Mouse (Mus musculus): ENCODE measurements around the gene Plcd3. TPM values are rescaled to one million over a fixed set of nuclear protein-coding genes. Genes with fewer than 3 reads are reported as not detected.

Gene Plcd3
- total RNA-seq, 2 experiments from 2014 or later, result not detected

DNA sequence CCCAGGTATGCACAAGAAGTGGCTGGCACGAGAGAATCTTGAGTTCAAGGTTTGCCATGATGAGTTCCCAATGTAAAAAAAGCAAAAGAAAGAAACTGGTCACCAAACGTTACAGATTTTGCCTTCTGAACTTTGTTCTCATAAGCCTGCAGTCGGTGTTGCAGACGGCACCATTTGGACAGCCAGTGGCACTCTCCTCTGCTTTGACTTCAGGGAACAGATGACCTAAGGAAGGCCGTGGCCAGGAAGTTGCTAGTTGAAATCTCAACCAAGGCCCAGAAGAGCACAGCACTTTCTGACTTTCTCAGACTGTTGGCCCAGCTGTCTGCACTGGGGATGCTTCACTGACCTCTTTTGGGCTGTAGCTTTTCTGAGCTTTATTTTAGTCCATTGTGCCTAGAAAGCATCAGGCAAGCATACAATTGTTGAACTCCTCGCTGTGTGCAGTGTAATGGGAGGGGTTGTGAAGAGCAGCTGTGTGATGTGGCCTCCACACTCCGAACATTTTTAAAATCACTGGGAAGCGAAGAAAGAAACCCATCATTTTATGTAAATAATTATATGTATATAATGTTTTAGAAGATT is 64.5 kb downstream of the Plcd3 start:
- ATAC-seq (replicated peaks; ENCODE audit: low FRiP score, low TSS enrichment, poor library complexity, severe bottlenecking), result no peak

DNA sequence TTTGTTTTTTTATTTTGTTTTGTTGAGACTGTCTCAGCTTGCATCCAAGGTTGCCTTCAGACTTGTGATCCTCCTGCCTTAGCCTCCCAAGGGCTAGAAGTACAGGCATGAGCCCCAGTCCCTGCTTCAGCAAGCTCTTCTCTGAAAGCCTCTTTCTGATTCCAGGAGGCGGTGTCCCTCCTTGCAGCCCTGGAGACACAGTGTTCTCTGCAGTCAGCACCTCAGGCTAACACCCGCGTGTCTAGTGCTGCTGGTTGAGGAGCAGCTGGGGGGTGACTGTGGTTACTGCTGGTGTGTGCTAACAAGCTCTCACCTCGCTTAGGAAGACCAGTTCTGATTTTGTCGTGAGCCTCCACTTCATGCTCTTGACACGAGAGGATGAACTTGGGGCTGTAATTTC is 66.5 kb downstream of the Plcd3 start:
- ATAC-seq (replicated peaks; ENCODE audit: low FRiP score, low TSS enrichment, poor library complexity, severe bottlenecking), result no peak

DNA sequence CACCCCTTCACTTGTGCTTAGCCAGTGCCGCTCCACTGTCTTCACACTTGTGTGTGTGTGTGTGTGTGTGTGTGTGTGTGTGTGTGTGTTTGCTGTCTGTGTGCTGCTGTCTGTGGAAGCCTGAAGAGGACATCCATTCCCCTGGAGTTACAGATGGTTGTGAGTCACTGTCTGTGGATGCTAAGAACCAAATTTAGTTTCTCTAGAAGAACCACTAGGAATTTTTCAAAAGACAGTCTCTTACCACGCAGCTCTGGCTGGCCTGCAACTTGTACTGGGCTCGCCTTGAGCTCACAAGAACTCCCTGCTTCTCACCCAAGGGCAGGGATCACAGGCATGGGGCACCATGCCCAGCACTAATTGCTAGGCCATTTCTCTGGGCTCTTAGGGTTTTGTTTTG is 68.4 kb downstream of the Plcd3 start:
- no peak for ATAC-seq (replicated peaks; ENCODE audit: low FRiP score, low TSS enrichment, poor library complexity, severe bottlenecking)

DNA sequence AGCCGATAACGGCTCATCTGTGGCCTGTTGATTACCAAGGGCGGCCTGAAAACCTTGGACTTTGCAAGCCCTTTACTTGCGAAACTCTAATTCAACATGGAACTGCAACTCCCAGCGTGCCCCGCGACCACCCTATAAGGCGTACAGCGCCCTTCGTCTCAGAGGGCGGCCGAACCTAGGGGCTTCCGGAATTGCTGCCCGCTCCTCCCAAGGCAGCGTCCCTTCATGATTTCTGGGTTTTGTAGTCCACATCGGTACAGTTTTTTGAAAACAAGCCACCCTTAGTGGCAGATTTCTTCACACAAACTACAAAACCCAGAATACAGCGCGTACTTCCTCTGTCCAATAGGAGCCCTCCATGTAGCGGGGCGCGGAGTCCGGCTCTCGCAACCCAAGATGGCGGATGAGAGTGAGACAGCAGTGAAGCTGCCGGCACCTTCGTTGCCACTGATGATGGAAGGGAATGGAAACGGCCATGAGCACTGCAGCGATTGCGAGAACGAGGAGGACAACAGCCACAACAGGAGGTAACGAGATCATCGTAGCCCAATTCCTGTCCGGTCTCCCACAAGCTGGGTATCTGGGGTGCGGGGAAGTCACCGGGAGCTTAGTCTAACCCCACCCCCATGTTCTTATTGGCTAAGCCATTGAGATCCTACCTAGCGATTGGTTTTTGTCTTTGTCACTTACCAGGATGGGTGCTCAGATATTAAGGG is 73.1 kb downstream of the Plcd3 start, which contains the start of the genes Nmt1 and Dcakd:
Gene Nmt1, plus strand, starts transcription at position 15 of the 716 bp plus-strand sequence.
Gene Dcakd, minus strand, starts transcription at position 158 of the 716 bp plus-strand sequence.
- peak; percentile 97 for ATAC-seq (replicated peaks; ENCODE audit: low FRiP score, low TSS enrichment, poor library complexity, severe bottlenecking)

DNA sequence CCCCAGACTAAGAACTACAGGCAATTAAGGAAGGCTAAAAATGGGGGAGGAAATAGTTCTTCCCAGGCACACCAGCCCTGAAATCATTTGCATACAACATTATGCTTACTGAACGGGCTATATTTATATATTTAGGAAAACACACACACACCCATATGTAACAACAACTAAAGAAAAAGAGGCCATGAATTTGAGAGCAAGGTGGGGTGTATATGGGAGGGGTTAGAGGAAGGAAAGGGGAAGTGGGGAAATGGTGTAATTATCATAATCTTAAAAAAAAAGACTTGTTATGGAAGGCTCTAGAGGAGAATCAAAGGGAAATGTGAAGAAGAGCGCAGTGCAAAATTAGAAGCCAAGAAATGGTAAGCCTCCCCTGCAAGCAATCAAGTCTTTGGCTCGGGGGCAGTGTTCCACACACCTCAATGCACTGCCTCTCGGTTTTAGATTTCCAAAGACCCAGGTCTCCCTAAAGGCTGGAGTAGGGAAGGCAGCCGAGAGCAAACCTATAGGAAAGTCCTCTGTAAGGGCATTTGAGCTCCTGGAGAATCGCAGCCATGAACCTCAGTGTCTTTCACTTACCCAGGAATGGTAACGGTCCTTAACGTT is 73.8 kb downstream of the Plcd3 start:
- ATAC-seq (replicated peaks; ENCODE audit: low FRiP score, low TSS enrichment, poor library complexity, severe bottlenecking), result no peak

DNA sequence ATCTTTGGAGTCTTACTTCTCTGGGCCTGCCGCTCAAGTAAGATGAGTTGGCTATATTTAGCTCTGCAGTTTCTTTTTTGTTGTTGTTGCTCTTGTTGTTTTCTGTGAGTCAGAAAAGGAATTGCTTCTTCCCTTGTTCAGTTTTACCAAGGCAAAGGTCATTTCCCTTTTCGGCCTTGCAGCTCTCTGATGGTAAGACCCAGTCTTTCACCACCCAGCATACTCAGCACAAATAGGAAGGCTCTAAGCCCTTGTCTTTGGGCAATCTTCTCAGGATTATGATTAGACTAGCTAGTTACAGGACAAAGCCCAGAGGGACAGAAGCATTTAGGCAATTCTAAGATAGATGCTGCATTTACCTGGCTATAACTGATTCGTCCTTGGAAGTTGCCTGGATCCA is 74.6 kb downstream of the Plcd3 start:
- no peak for ATAC-seq (replicated peaks; ENCODE audit: low FRiP score, low TSS enrichment, poor library complexity, severe bottlenecking)

DNA sequence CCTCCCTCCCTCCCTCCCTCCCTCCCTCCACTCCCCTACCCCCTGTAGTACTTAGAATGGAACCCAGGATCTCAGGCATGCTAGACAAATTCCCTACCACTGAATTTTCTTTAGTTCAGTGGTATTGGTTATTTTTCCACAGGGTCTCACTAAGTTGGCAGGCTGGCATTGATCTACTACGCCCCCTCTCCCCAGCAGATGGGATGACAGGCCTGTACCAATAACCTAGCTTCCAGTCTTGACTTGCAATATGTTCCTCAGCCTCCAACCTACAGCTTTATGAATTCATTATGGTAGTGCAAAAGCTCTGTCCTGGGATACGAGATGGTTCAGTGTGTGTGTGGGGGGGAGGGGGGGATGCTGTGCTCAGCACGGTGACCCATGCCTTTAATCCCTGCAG is 77.5 kb downstream of the Plcd3 start:
- no peak for ATAC-seq (replicated peaks; ENCODE audit: low FRiP score, low TSS enrichment, poor library complexity, severe bottlenecking)

DNA sequence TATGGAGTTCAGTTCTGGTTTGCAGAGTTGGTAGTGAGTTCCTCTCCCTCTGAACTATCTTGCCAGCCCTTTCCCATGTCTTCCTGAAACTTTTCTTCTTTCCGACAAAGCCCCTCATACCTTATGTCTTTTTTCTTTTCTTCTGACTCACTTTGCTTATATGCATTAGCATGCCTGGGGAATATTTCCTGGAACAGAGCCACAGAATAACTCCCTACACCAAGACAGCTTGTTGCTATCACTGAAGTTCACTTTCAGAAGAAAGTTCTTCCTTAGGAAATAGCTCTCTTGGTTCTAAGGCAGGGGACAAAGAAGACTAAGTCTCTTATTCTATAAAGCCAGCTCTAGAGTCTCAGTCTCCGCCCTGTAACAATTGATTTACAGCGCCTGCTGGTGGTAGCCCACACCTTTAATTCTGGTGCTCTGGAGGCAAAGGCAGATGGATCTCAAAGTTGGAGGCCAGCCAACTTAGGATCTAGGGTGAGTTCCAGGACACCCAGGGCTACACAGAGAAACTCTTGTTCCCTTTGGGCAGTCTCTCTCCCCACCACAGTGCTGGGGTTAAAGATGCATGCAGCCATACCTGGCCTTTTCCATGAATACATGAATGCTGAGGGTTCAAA is 80.6 kb downstream of the Plcd3 start:
- no peak for ATAC-seq (replicated peaks; ENCODE audit: low FRiP score, low TSS enrichment, poor library complexity, severe bottlenecking)

Other genes starting within 250 kb of the Plcd3 start
- gene Eftud2, start 220.7 kb downstream of the Plcd3 start, total RNA-seq (2014; fragmentation: Nextera tagmentation), result 335 and 342 TPM in 2 replicates
- 171 and 175 TPM in 2 replicates for gene Eftud2, start 220.7 kb downstream of the Plcd3 start, total RNA-seq (2017)
- 2.0 TPM in 1 of 2 replicates, not detected in the other for gene Ccdc103, start 220.5 kb downstream of the Plcd3 start, total RNA-seq (2014; fragmentation: Nextera tagmentation)
- not detected in 2 replicates for gene Ccdc103, start 220.5 kb downstream of the Plcd3 start, total RNA-seq (2017)
- not detected in 2 replicates for gene Fam187a, start 216.5 kb downstream of the Plcd3 start, total RNA-seq (2014; fragmentation: Nextera tagmentation)
- not detected in 2 replicates for gene Fam187a, start 216.5 kb downstream of the Plcd3 start, total RNA-seq (2017)
- gene Gfap, start 200.7 kb downstream of the Plcd3 start, total RNA-seq (2014; fragmentation: Nextera tagmentation), result 0.40 and 1.1 TPM in 2 replicates
- 0.08 and 1.5 TPM in 2 replicates for gene Gfap, start 200.7 kb downstream of the Plcd3 start, total RNA-seq (2017)
- 26.7 and 29.3 TPM in 2 replicates for gene Kif18b, start 176.5 kb downstream of the Plcd3 start, total RNA-seq (2014; fragmentation: Nextera tagmentation)
- 11.4 and 14.5 TPM in 2 replicates for gene Kif18b, start 176.5 kb downstream of the Plcd3 start, total RNA-seq (2017)
- gene C1ql1, start 155.0 kb downstream of the Plcd3 start, total RNA-seq (2014; fragmentation: Nextera tagmentation), result not detected in 2 replicates
- gene C1ql1, start 155.0 kb downstream of the Plcd3 start, total RNA-seq (2017), result not detected in 2 replicates
- 33.2 and 36.9 TPM in 2 replicates for gene Nmt1, start 73.5 kb downstream of the Plcd3 start, total RNA-seq (2014; fragmentation: Nextera tagmentation)
- gene Nmt1, start 73.5 kb downstream of the Plcd3 start, total RNA-seq (2017), result 37.6 and 42.0 TPM in 2 replicates
- gene Dcakd, start 73.3 kb downstream of the Plcd3 start, total RNA-seq (2014; fragmentation: Nextera tagmentation), result 24.5 and 40.3 TPM in 2 replicates
- 4.0 and 9.3 TPM in 2 replicates for gene Dcakd, start 73.3 kb downstream of the Plcd3 start, total RNA-seq (2017)
- gene Acbd4, start within 50 bp of the Plcd3 start, total RNA-seq (2014; fragmentation: Nextera tagmentation), result 6.8 and 15.5 TPM in 2 replicates
- 10.8 and 11.4 TPM in 2 replicates for gene Acbd4, start within 50 bp of the Plcd3 start, total RNA-seq (2017)
- gene Hexim1, start 14.6 kb upstream of the Plcd3 start, total RNA-seq (2014; fragmentation: Nextera tagmentation), result 10.5 and 15.5 TPM in 2 replicates
- 22.8 and 32.0 TPM in 2 replicates for gene Hexim1, start 14.6 kb upstream of the Plcd3 start, total RNA-seq (2017)
- gene Hexim2, start 30.8 kb upstream of the Plcd3 start, total RNA-seq (2014; fragmentation: Nextera tagmentation), result 4.1 and 12.1 TPM in 2 replicates
- 1.6 and 7.8 TPM in 2 replicates for gene Hexim2, start 30.8 kb upstream of the Plcd3 start, total RNA-seq (2017)
- gene Fmnl1, start 69.4 kb upstream of the Plcd3 start, total RNA-seq (2014; fragmentation: Nextera tagmentation), result 32.2 and 35.9 TPM in 2 replicates
- gene Fmnl1, start 69.4 kb upstream of the Plcd3 start, total RNA-seq (2017), result 7.4 and 9.7 TPM in 2 replicates
- not detected in 2 replicates for gene 1700023F06Rik, start 106.9 kb upstream of the Plcd3 start, total RNA-seq (2014; fragmentation: Nextera tagmentation)
- gene 1700023F06Rik, start 106.9 kb upstream of the Plcd3 start, total RNA-seq (2017), result not detected in 2 replicates
- not detected in 2 replicates for gene Spata32, start 116.8 kb upstream of the Plcd3 start, total RNA-seq (2014; fragmentation: Nextera tagmentation)
- not detected in 2 replicates for gene Spata32, start 116.8 kb upstream of the Plcd3 start, total RNA-seq (2017)
- gene Map3k14, start 165.8 kb upstream of the Plcd3 start, total RNA-seq (2014; fragmentation: Nextera tagmentation), result 1.8 and 2.9 TPM in 2 replicates
- gene Map3k14, start 165.8 kb upstream of the Plcd3 start, total RNA-seq (2017), result 1.2 and 3.1 TPM in 2 replicates